Mouse (Mus musculus) E14TG2a.4 (cell line): ENCODE results near the gene Rdh1.
A peak's percentile ranks its signal among the peaks of the same experiment; 100 is the strongest.

ENCODE experiments used
- H3K27me3 ChIP-seq: 2 replicates; pipeline ENCODE4 v1.6.1; 2014; ENCODE audit warnings: low read length, control low read depth; ENCODE audit not compliant: insufficient read depth
- H3K36me3 ChIP-seq: 2 replicates; pipeline ENCODE4 v1.6.1; 2014; ENCODE audit warnings: low read length, control low read depth; ENCODE audit not compliant: insufficient read depth
- H3K4me1 ChIP-seq: replicated peaks from 2 replicates; pipeline ENCODE4 v1.6.1; 2014; ENCODE audit warnings: low read depth, low read length, control low read depth
- H3K4me3 ChIP-seq: replicated peaks from 2 replicates; pipeline ENCODE4 v1.5.1; 2014; ENCODE audit warnings: mild to moderate bottlenecking, low read length
- H3K9me3 ChIP-seq: 2 replicates; pipeline ENCODE4 v1.6.1; 2014; ENCODE audit warnings: low read length, control low read depth
- CTCF ChIP-seq: conservative IDR thresholded peaks from 2 replicates; pipeline ENCODE4 v1.5.1; 2014; ENCODE audit warnings: low read length
- NANOG ChIP-seq: IDR thresholded peaks from 2 replicates; pipeline ENCODE4 v1.6.1; 2014; ENCODE audit warnings: borderline replicate concordance, low read length, mixed read lengths
- POU5F1 ChIP-seq: IDR thresholded peaks from 2 replicates; pipeline ENCODE4 v1.6.1; 2014; ENCODE audit warnings: low read length, borderline replicate concordance

Gene Rdh1

GRCm38 (mm10) chr10:127730933-127731310, 28.6 kb upstream of the Rdh1 start:
- H3K36me3 ChIP-seq = no peaks in the 10 kb centered on the region
- TF ChIP-seq POU5F1 (no peak), NANOG (no peak), CTCF (no peak)
- H3K4me3 ChIP-seq = no peak overlapping the region
- peaks cover 20% of the 10 kb centered on the region for H3K27me3 ChIP-seq
- H3K4me1 ChIP-seq = peaks cover 39% of the 10 kb centered on the region
- peaks cover 10% of the 10 kb centered on the region for H3K9me3 ChIP-seq

- Histone ChIP-seq H3K27me3 (peaks cover 19% of the 10 kb centered on the region), H3K4me1 (peaks cover 39% of the 10 kb centered on the region), H3K9me3 (peaks cover 10% of the 10 kb centered on the region), H3K4me3 (no peak overlapping the region), H3K36me3 (no peaks in the 10 kb centered on the region)
- no peak for TF ChIP-seq CTCF
- no peak for TF ChIP-seq NANOG
- TF ChIP-seq POU5F1 = no peak
Observed at GRCm38 (mm10) chr10:127731397-127731796, 28.1 kb upstream of the Rdh1 start.

- H3K4me1 ChIP-seq = peaks cover 27% of the 10 kb centered on the region
- peaks cover 7% of the 10 kb centered on the region; the same call in 1 of the 2 replicates for H3K27me3 ChIP-seq
- H3K4me3 ChIP-seq = no peak overlapping the region
- peaks cover 10% of the 10 kb centered on the region for H3K9me3 ChIP-seq
- no peak for TF ChIP-seq POU5F1
- no peak; the same call in 1 of the 2 replicates for TF ChIP-seq CTCF
- TF ChIP-seq NANOG = no peak
- no peaks in the 10 kb centered on the region for H3K36me3 ChIP-seq
Observed at GRCm38 (mm10) chr10:127734434-127734833, 25.1 kb upstream of the Rdh1 start.

GRCm38 (mm10) chr10:127736266-127736665, 23.3 kb upstream of the Rdh1 start:
- peaks cover 10% of the 10 kb centered on the region; the same call in 1 of the 2 replicates for H3K27me3 ChIP-seq
- H3K9me3 ChIP-seq = peaks cover 10% of the 10 kb centered on the region
- TF ChIP-seq NANOG = no peak
- TF ChIP-seq POU5F1 = no peak
- no peak for TF ChIP-seq CTCF
- H3K4me1 ChIP-seq = peaks cover 32% of the 10 kb centered on the region
- H3K4me3 ChIP-seq = no peak overlapping the region
- peaks cover 2% of the 10 kb centered on the region for H3K36me3 ChIP-seq

GRCm38 (mm10) chr10:127736916-127737315, 22.6 kb upstream of the Rdh1 start:
- no peak for TF ChIP-seq POU5F1
- TF ChIP-seq NANOG = no peak
- no peak for TF ChIP-seq CTCF
- H3K4me1 ChIP-seq = peaks cover 35% of the 10 kb centered on the region
- H3K9me3 ChIP-seq = peaks cover 10% of the 10 kb centered on the region
- peaks cover 8% of the 10 kb centered on the region for H3K36me3 ChIP-seq
- peaks cover 10% of the 10 kb centered on the region; the same call in 1 of the 2 replicates for H3K27me3 ChIP-seq
- H3K4me3 ChIP-seq = no peak overlapping the region

GRCm38 (mm10) chr10:127737552-127737951, 22.0 kb upstream of the Rdh1 start:
- peaks cover 10% of the 10 kb centered on the region; the same call in 1 of the 2 replicates for H3K27me3 ChIP-seq
- TF ChIP-seq POU5F1 (no peak), NANOG (no peak), CTCF (no peak)
- peaks cover 14% of the 10 kb centered on the region for H3K36me3 ChIP-seq
- peaks cover 10% of the 10 kb centered on the region for H3K9me3 ChIP-seq
- H3K4me1 ChIP-seq = peaks cover 42% of the 10 kb centered on the region
- H3K4me3 ChIP-seq = no peak overlapping the region

- Histone ChIP-seq H3K4me3 (peak overlapping the region; percentile 86; the same call in 1 of the 2 replicates), H3K4me1 (peaks cover 46% of the 10 kb centered on the region), H3K9me3 (peaks cover 10% of the 10 kb centered on the region), H3K36me3 (peaks cover 22% of the 10 kb centered on the region), H3K27me3 (peaks cover 10% of the 10 kb centered on the region; the same call in 1 of the 2 replicates)
- TF ChIP-seq CTCF (peak; percentile 71), POU5F1 (no peak)
Observed at GRCm38 (mm10) chr10:127738151-127738882, 21.2 kb upstream of the Rdh1 start.

GRCm38 (mm10) chr10:127739083-127739660, 20.3 kb upstream of the Rdh1 start, which contains the start of gene Zbtb39:
Zbtb39 (plus strand) TSS chr10:127739538.
- TF ChIP-seq NANOG (no peak), POU5F1 (no peak), CTCF (no peak)
- Histone ChIP-seq H3K9me3 (peaks cover 10% of the 10 kb centered on the region), H3K27me3 (peaks cover 10% of the 10 kb centered on the region; the same call in 1 of the 2 replicates), H3K4me1 (peaks cover 48% of the 10 kb centered on the region), H3K4me3 (peak within 1 kb of the TSS; percentile 86), H3K36me3 (peaks cover 31% of the 10 kb centered on the region)
